Mouse (Mus musculus): Measurements from ENCODE around the gene Cox6a1.

DNA sequence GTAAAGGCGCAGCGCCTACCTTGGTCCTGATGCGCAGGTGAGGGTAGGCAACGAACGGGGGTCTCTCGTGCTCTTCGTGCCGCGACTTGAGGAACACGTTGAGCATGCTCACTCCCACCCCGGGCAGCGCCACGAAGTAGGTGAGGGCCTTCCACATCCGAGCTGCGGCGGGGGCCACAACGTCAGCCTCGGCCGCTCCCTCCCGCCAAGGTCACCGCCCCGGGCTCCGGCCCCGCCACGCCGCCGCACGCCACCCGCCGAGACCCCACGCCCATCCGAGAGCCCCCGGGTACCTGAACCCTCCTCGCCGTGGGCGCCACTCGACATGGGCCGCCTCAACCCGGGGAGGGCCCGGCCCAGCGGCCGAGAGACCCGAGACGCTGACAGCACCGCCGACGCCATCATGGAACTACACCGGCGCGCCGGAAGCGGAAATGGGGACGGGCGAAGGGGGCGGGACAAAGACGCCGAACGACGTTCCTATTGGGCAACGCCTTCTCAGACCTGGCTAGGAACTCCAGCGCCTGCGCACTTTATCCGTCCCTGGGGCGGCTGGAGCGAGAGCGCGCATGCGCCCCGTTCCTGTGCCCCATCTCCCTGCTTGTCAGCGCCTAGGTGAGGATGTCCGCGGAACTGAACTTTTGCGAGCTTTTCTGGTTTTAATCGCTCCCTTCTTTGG is at the start of gene Cox6a1:
- TF ChIP-seq CEBPB (IDR thresholded peaks at IDR 0.05; ENCODE audit: insufficient read depth, poor library complexity, severe bottlenecking): no peak
- TF ChIP-seq USF1 (IDR thresholded peaks at IDR 0.05; ENCODE audit: low read depth): no peak
- TF ChIP-seq POLR2A (IDR thresholded peaks at IDR 0.05; ENCODE audit: insufficient read length, low read depth): peak; percentile 89
- peak; percentile 27 for TF ChIP-seq SRF (IDR thresholded peaks at IDR 0.05; ENCODE audit: control insufficient read depth, insufficient read length, low read depth)
- TF ChIP-seq POLR2AphosphoS2 (IDR thresholded peaks at IDR 0.05; ENCODE audit: insufficient read length, low read depth): peak; percentile 91
- TF ChIP-seq TCF12 (IDR thresholded peaks at IDR 0.05; ENCODE audit: insufficient read depth, poor library complexity, severe bottlenecking): no peak
- TF ChIP-seq REST (IDR thresholded peaks at IDR 0.05; ENCODE audit: insufficient read depth, insufficient read length): no peak
- no peak for TF ChIP-seq E2F4 (IDR thresholded peaks at IDR 0.05; ENCODE audit: insufficient read depth)
